Mouse (Mus musculus) liver, embryonic 16.5 days (tissue): ENCODE data around the gene Apoa4. TPM values are rescaled to one million over a fixed set of nuclear protein-coding genes. Genes with fewer than 3 reads are reported as not detected.

Source experiments
- ATAC-seq: fragments of 200-750 bp; cut with Nextera tagmentation; 2 replicates; pipeline ENCODE4 v1.8.0; 2017; ENCODE audit warnings: low read depth, mild to moderate bottlenecking, moderate number of reproducible peaks, moderate library complexity
- H3K27ac ChIP-seq: fragments of 300-500 bp; sonication (generic); 2 replicates; pipeline ENCODE4 v1.5.1; 2014; ENCODE audit warnings: mild to moderate bottlenecking, low read length
- H3K27me3 ChIP-seq: fragments of 300-500 bp; sonication (generic); 2 replicates; pipeline ENCODE4 v1.6.1; 2014; ENCODE audit warnings: low read depth, low read length, mixed read lengths; ENCODE audit not compliant: control insufficient read depth, insufficient read depth
- H3K36me3 ChIP-seq: fragments of 300-500 bp; sonication (generic); 2 replicates; pipeline ENCODE4 v1.6.1; 2014; ENCODE audit warnings: mild to moderate bottlenecking; ENCODE audit not compliant: control insufficient read depth, insufficient read depth
- H3K4me1 ChIP-seq: fragments of 300-500 bp; sonication (generic); 2 replicates; pipeline ENCODE4 v1.6.1; 2014; ENCODE audit warnings: low read depth, low read length, mixed read lengths; ENCODE audit not compliant: control insufficient read depth
- H3K4me2 ChIP-seq: fragments of 300-500 bp; sonication (generic); 2 replicates; pipeline ENCODE4 v1.6.1; 2014; ENCODE audit warnings: low read depth, low read length, mixed read lengths
- H3K4me3 ChIP-seq: fragments of 300-500 bp; sonication (generic); 2 replicates; pipeline ENCODE4 v1.5.1; 2014; ENCODE audit warnings: low read depth, mild to moderate bottlenecking, low read length
- H3K9ac ChIP-seq: fragments of 300-500 bp; sonication (generic); 2 replicates; pipeline ENCODE4 v1.6.1; 2014; ENCODE audit warnings: low read depth, low read length
- H3K9me3 ChIP-seq: fragments of 300-500 bp; sonication (generic); replicated peaks from 2 replicates; pipeline ENCODE4 v1.6.1; 2016; ENCODE audit warnings: low read length; ENCODE audit not compliant: control insufficient read depth
- WGBS: fragments of 180-500 bp; shearing (Covaris S2); extraction: QIAGEN DNeasy Blood & Tissue Kit; methylation state at CpG from one replicate; pipeline ENCODE4 v1.1.7; 2014; ENCODE audit not compliant: insufficient replicate concordance; 5-methylcytosine and 5-hydroxymethylcytosine counted together
- polyA plus RNA-seq: library from polyadenylated mRNA; unstranded; fragments of >200 nt; fragmentation: Nextera tagmentation; extraction: Ambion mirVana; gene quantifications from 2 replicates; pipeline ENCODE4 v1.2.1, GENCODE M21; 2015

The Apoa4 gene
- polyA plus RNA-seq, 1 experiment from 2014 or later = 14.5 TPM

DNA sequence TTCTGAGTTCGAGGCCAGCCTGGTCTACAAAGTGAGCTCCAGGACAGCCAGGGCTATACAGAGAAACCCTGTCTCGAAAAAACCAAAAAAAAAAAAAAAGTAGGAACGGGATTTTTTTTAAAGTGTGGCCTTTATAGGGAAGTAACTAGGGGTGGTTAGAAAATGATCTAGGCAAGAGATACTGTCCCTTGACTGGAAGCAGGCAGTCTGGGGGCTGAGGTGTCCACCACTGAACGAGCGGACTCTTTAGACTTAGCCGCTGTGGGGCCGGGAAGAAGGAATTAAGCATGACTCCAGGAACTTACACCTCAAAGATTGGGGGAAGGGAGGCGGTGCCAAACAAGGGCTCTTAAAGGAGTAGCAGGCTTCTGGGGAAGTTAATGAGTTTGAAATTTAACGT lies 22.3 kb upstream of the Apoa4 start:
- no peak for ATAC-seq
- Histone ChIP-seq H3K27ac (no peak overlapping the region), H3K36me3 (no peaks in the 10 kb centered on the region), H3K4me3 (no peak overlapping the region), H3K9ac (no peak overlapping the region), H3K4me1 (peaks cover 31% of the 10 kb centered on the region), H3K27me3 (no peaks in the 10 kb centered on the region), H3K9me3 (no peaks in the 10 kb centered on the region), H3K4me2 (no peak overlapping the region)
- 51% methylated on average over 9 of the region's 9 CpGs for WGBS

DNA sequence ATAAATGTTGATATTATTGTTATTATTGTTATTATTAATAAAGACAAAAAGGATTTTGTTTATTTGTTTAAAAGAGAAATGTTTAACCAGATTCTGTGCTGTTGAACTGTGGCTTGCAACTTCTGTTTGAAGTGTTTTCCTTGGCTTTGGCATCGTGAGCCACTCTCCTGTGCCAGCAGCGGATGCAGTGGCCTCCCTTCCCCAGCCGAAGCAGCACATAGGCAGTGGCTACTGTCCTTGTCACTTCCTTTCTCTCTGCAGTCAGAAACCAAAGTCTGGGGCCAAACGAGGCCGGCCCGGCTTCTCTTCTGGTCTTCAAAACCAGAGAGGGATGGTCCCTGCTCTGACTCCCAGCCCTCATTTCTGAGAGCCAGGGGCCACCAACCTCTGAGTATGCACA lies 17.4 kb upstream of the Apoa4 start:
- no peaks in the 10 kb centered on the region for H3K27me3 ChIP-seq
- no peak overlapping the region for H3K4me2 ChIP-seq
- no peaks in the 10 kb centered on the region for H3K36me3 ChIP-seq
- H3K27ac ChIP-seq = no peak overlapping the region
- H3K4me3 ChIP-seq = no peak overlapping the region
- 55% methylated on average over 6 of the region's 6 CpGs for WGBS
- H3K9ac ChIP-seq = no peak overlapping the region
- no peaks in the 10 kb centered on the region for H3K9me3 ChIP-seq
- peaks cover 4% of the 10 kb centered on the region for H3K4me1 ChIP-seq
- ATAC-seq = no peak

DNA sequence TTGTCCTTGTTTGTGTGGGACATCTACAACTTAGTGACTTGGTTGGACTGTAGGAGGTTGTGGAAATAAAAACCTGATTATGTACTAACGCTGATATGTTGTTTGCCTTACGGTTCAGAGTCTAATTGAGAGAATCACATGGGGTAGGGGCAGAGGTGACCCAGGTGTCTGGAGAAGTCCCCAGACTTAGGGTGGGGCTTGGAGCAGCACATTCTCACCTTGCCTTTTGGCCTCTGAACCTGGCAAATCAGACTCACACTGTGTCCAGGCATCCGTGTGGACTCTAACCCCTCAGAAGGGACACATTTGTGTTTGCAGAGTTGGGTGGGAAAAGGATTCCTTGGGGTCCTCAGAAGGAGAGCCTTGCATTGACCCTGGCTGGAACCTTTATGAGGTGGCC lies 16.4 kb upstream of the Apoa4 start:
- Histone ChIP-seq H3K4me3 (no peak overlapping the region), H3K4me2 (no peak overlapping the region), H3K27ac (peak overlapping the region; percentile 35; the same call in 1 of the 2 replicates), H3K27me3 (no peaks in the 10 kb centered on the region), H3K36me3 (no peaks in the 10 kb centered on the region), H3K9ac (no peak overlapping the region), H3K9me3 (no peaks in the 10 kb centered on the region), H3K4me1 (peaks cover 4% of the 10 kb centered on the region)
- 59% methylated on average over 3 of the region's 3 CpGs for WGBS
- no peak for ATAC-seq

- Histone ChIP-seq H3K4me1 (peaks cover 4% of the 10 kb centered on the region), H3K9ac (no peak overlapping the region), H3K9me3 (no peaks in the 10 kb centered on the region), H3K27me3 (no peaks in the 10 kb centered on the region), H3K36me3 (no peaks in the 10 kb centered on the region), H3K4me3 (no peak overlapping the region), H3K4me2 (no peak overlapping the region), H3K27ac (peak overlapping the region; percentile 37; the same call in 1 of the 2 replicates)
- ATAC-seq = no peak
- 39% methylated on average over 5 of the region's 5 CpGs for WGBS
Measured at GRCm38 (mm10) chr9:46224945-46225660, 15.4 kb upstream of the Apoa4 start.

DNA sequence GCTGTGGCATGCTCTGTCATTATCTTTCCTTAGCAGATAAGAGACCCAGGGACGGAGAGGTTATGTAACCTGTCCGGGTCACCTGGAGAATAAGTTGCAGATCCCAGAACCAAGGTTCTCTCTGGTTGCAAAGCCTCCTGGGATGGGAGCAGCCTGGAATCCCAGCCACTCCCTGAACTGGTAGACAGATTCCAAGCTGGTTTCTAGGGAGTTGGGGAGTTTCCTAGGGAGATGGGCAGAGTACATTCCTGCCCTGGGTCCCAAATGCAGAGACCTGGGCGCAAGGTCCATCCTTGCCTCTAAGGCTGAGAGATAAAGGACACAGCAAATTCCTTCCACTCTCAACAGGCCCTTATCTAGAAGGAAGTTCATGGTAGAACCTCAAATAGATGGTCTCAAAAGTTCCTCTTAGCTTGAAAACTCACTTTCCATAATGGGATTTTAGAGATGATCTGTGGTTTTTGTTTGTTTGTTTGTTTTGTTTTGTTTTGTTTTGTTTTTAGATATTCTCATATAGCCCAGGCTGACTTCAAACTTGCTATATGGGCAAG lies 13.4 kb upstream of the Apoa4 start:
- Histone ChIP-seq H3K9ac (no peak overlapping the region), H3K27me3 (no peaks in the 10 kb centered on the region), H3K4me3 (no peak overlapping the region), H3K4me1 (peaks cover 4% of the 10 kb centered on the region), H3K27ac (no peak overlapping the region), H3K4me2 (no peak overlapping the region), H3K36me3 (no peaks in the 10 kb centered on the region), H3K9me3 (no peaks in the 10 kb centered on the region)
- ATAC-seq = no peak
- WGBS = 33% methylated on average over 3 of the region's 3 CpGs

DNA sequence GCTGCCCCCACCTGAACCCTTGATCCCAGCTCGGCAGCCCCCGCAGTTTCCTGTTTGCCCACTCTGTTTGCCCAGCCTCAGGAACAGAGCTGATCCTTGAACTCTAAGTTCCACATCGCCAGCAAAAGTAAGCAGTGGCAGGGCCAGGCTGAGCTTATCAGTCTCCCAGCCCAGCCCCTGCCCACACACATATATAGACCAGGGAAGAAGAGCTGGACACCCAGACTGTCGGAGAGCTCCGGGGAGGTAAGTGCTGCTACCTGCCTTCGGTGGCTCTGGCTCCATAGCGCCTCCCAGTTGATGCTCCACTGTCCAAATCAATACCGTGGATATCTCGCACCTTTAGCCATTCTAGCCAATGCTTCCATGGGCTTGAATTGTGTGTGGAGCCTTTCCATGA lies 12.0 kb upstream of the Apoa4 start, which contains the start of gene Apoa1:
Gene Apoa1 (plus strand): TSS at position 90 of the 400 bp plus-strand sequence.
- no peak within 1 kb of the TSS for H3K4me2 ChIP-seq
- no peaks in the 10 kb centered on the region for H3K36me3 ChIP-seq
- H3K4me1 ChIP-seq = peaks cover 4% of the 10 kb centered on the region
- H3K9ac ChIP-seq = peak within 1 kb of the TSS; percentile 54
- WGBS = 47% methylated on average over 9 of the region's 9 CpGs
- peak within 1 kb of the TSS; percentile 74 for H3K27ac ChIP-seq
- peak within 1 kb of the TSS; percentile 59 for H3K4me3 ChIP-seq
- H3K9me3 ChIP-seq = no peaks in the 10 kb centered on the region
- peak; percentile 83 for ATAC-seq
- H3K27me3 ChIP-seq = no peaks in the 10 kb centered on the region

DNA sequence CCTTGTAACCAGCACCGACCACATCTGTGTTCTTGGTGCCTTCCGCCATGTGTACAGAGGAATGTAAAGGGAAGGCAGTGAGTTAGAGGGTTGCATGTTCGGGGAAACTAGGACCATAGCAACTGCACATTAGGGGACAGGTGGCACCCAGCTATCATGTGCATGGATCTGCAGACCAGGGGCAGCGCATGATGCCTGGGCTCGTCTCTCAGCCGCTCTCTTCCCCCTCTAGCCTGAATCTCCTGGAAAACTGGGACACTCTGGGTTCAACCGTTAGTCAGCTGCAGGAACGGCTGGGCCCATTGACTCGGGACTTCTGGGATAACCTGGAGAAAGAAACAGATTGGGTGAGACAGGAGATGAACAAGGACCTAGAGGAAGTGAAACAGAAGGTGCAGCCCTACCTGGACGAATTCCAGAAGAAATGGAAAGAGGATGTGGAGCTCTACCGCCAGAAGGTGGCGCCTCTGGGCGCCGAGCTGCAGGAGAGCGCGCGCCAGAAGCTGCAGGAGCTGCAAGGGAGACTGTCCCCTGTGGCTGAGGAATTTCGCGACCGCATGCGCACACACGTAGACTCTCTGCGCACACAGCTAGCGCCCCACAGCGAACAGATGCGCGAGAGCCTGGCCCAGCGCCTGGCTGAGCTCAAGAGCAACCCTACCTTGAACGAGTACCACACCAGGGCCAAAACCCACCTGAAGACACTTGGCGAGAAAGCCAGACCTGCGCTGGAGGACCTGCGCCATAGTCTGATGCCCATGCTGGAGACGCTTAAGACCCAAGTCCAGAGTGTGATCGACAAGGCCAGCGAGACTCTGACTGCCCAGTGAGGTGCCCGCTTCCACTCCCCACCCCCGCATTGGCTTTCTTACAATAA lies 10.7 kb upstream of the Apoa4 start:
- ATAC-seq = peak; percentile 30; the same call in 1 of the 2 replicates
- no peaks in the 10 kb centered on the region for H3K36me3 ChIP-seq
- 12% methylated on average over 37 of the region's 37 CpGs for WGBS
- peak overlapping the region; percentile 49 for H3K4me2 ChIP-seq
- H3K9me3 ChIP-seq = no peaks in the 10 kb centered on the region
- no peaks in the 10 kb centered on the region for H3K27me3 ChIP-seq
- H3K9ac ChIP-seq = peak overlapping the region; percentile 54
- peak overlapping the region; percentile 59 for H3K4me3 ChIP-seq
- H3K27ac ChIP-seq = peak overlapping the region; percentile 74
- H3K4me1 ChIP-seq = peaks cover 6% of the 10 kb centered on the region

GRCm38 (mm10) chr9:46230450-46230975 lies 10.0 kb upstream of the Apoa4 start:
- ATAC-seq = no peak
- 28% methylated on average over 13 of the region's 13 CpGs for WGBS
- no peaks in the 10 kb centered on the region for H3K36me3 ChIP-seq

More at GRCm38 (mm10) chr9:46230450-46230975, 10.0 kb upstream of the Apoa4 start:
- Histone ChIP-seq H3K4me2 (peak overlapping the region; percentile 49), H3K9ac (peak overlapping the region; percentile 54), H3K27ac (peak overlapping the region; percentile 62), H3K9me3 (no peaks in the 10 kb centered on the region), H3K4me3 (peak overlapping the region; percentile 59), H3K4me1 (peaks cover 13% of the 10 kb centered on the region), H3K27me3 (no peaks in the 10 kb centered on the region)
